Mouse (Mus musculus) right cerebral cortex, postnatal 4 days (tissue): Measurements from ENCODE around the gene Nfkb2.
A peak's percentile ranks its signal among the peaks of the same experiment; 100 is the strongest.

Experiments used
- DNase-seq: peaks from one replicate; pipeline ENCODE4 v3.0.0-alpha.2; 2022

The Nfkb2 gene

GRCm38 (mm10) chr19:46347936-46348668 is 44.0 kb downstream of the Nfkb2 start:
- no peak for DNase-seq

- peak; percentile 86 for DNase-seq
Measured at GRCm38 (mm10) chr19:46348761-46349458, 44.8 kb downstream of the Nfkb2 start.

- no peak for DNase-seq
Measured at GRCm38 (mm10) chr19:46349550-46349949, 45.4 kb downstream of the Nfkb2 start.

GRCm38 (mm10) chr19:46350168-46350932 is 46.2 kb downstream of the Nfkb2 start, which contains the start of gene 2310034G01Rik:
Gene 2310034G01Rik (minus strand): TSS chr19:46350302.
- DNase-seq, result no peak

- DNase-seq, result peak; percentile 86
Measured at GRCm38 (mm10) chr19:46356701-46357138, 52.6 kb downstream of the Nfkb2 start.

GRCm38 (mm10) chr19:46357344-46358280 is 53.5 kb downstream of the Nfkb2 start:
- no peak for DNase-seq

- DNase-seq, result no peak
Measured at GRCm38 (mm10) chr19:46358381-46358780, 54.3 kb downstream of the Nfkb2 start.
